Mouse (Mus musculus) common myeloid progenitor, adult 5-6 weeks (primary cell): ENCODE measurements at regions not wholly inside any gene's neighbourhood (a gene's known extent, or its start where the extent isn't known, plus 50 kb on each side); places are given as distances from the start of the nearest gene placed in this dataset.

Experiments used
- ATAC-seq: replicated peaks from 2 replicates; pipeline ENCODE4 v1.8.0; 2016; ENCODE audit warnings: low read depth, mild to moderate bottlenecking, moderate TSS enrichment, inconsistent platforms; ENCODE audit not compliant: poor library complexity, severe bottlenecking

DNA sequence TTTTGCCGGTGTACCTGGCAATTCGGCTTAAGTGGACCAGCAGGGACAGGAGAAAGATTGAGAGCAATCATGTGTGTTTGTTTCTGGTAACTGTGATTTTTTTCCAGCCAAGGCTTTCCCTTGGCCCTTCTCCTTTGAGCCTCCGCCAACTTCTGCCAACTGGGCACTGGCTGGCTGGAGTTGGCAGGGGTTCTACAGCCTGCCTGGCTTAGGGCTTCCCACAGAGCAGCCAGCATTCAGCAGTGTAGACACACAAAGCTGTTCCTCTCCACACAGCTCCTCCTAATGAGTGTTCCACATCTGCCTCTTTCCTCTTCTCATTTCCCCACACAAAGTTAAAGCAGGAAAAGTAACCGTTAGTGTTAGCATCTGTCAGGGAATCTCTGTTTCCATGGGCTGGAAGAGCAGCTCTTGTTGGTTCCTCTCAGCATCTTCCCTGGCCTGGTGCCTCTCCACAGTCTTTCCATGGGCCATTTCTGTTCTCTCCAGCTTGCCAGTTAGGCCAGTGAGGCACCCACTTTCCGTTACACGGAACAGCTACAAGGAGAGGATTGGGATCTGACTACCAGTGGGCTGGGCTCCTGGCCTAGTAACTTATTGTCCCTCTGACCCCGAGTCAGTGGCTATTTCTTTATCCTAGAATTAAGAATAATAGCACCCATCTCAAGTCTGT lies 68.0 kb upstream of the Rbm24 start:
- ATAC-seq = no peak

DNA sequence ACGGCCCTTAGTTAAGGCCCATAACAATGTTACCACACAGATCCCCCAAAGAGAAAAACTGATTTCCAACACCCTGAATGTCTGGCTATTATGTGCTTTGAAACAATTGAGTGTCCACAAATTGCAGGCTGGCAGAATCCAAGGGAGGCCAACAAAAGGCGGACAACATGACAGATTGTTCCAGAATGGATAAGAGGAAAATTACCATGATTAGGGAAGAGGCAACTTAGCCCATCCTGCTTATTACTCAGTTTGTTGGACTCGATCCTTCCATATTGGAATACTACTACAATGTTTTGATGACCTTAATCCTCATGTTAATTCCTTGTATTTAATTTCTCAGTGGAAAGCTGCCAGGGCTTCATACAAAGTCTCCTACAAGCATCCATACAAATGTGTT lies 62.9 kb upstream of the Rbm24 start:
- no peak for ATAC-seq

DNA sequence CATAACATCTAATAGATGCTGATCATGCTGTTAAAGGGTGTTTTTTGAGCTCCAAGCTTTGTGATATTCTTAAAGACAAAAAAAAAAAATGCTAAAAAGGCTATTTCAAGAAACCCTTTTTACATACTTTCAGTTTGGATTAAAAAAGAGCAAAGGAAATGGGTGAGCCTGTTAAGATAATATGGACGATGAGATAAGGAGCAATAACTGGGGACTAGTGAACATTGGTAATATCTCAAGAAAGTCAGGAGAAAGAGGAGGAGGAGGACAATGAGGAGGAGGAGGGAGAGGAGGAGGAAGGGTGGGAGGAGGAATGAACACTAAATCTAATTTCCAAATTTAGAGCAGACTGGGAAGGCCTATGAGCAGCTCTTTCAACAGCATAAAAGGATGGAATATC lies 62.3 kb upstream of the Rbm24 start:
- ATAC-seq = 0 out of 2 replicates have a peak, but pooled peaks have one; percentile 27

DNA sequence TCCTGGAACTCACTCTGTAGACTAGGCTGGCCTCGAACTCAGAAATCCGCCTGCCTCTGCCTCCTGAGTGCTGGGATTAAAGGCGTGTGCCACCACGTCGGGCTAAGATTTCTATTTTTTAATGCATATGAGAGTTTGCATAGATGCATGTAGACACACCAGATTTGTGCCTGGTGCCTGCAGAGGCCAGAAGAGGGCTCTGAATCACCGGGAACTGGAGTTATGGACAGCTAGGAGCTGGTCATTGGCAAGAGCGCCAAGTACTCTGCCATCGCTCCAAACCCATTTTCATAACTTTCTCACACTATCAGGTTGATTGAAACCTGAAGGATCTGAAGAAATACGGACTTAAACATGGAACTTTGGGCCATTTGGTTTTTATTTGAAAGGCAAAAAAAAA lies 61.2 kb upstream of the Rbm24 start:
- no peak for ATAC-seq

DNA sequence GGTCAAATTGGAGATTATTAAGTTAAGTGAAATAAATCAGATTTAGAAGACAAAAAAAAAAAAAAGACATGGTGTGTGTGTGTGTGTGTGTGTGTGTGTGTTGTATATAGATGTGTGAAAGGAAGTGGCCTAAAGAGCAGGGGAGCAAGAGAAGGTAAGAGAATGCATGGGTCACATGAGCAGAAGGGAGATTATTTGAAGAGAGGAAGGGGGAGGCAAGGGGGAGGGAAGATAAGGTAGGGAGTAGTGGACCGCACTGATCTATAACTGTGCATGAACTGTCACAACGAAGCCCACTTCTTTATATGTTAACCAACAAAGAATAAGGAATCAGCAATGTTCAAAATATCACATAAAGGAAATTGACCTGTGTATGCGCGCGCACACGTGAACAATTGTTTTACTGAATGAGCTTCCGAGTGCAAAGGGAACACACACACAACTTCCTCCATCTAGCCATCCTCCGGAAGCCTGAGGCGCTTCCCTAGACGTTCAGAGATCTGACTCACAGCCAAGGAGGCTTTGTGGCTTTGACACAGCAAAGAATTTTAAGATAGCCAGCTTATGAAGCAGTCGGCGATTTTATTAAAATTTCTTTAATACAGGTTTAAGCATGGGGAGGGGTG lies 57.6 kb upstream of the Rbm24 start:
- peak; percentile 95 for ATAC-seq

DNA sequence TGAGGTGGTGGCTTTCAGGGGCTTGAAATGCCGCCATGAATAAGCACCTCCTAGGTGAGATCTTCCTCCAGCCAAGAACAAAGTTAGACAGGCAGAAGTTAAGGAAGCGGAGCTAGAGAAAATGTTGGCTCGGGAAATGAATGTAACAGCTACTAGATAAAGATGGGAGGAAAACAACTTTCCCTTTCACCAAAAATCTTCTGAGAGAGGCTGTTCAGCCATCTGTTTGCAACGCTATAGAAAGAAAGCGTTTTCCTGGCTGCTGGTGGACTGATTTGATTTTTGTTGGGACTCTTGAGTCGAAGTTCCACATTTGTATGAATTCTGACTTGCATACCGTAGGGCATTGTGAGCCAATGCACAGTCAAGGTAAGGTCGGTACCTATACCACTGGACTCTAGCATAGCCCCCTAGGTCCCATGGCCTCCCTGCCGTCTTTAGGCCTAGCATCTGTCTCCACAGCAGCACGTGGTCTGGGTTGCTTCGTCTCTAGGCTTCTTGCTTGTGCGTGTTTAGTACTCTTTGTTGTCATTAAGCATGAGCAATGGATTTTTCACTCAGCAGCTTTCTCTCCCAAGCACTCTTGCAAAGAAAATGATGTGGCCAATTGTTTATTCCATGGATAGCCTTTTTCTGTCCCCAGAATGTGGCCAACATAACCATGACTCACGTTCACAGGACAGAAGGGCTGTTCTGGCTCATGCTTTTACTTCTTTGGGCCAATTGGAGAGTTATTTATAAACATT lies 54.6 kb upstream of the Rbm24 start:
- ATAC-seq = no peak

DNA sequence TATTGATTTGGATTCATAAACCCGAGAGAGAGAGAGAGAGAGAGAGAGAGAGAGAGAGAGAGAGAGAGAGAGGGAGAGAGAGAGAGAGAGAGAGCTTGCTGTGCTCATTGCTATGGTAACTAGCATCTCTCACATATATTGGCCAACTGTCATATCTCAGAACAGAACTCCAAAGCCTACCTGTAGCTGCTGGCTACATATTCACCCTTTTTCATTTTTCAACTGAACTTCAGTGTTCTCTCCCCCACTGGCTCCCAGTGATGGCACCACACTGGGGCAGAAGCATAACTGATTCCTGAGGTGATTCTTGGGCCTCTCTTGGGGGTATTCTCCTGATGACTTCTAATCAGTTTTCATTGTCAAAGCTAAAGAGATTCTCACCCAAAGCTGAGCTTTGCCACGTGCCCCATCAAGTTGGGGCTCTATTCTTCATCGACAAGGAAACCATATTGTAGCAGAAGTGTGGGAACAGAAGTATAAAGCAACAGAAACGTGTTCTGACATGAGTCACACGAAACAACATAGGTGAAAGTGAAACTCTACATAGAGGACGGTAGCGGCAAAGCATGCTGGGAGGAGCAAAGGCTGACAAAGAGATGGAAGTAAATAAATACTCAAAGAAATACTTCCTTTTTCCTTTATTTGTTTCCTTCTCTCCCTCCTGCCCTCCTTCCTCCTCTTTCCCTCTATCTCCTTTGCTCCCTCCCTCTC lies 53.9 kb upstream of the Rbm24 start:
- ATAC-seq = no peak

DNA sequence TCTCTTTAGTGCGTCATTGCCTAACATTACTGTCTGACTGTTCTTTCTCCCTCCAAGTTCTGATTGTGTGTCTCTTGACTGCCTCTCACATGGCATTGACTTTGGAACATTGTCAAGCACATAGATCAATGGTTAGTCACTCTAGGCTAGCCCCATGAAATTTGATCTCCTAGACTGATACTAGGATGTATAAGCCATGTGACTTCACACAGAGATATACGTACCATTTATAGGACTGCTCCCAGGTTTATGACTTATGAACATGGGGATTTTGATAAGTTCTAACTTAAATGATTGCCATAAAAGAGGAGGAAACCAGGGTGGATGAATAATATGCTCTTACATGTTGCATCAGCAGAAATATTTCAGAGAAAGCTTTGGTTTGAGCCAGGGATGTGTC lies 52.9 kb upstream of the Rbm24 start:
- ATAC-seq = no peak
